Mouse (Mus musculus): ENCODE measurements around the gene Fbxw7.

GRCm38 (mm10) chr3:84842793-84843192 lies 27.7 kb downstream of the Fbxw7 start:
- no peak for TF ChIP-seq CTCF (IDR thresholded peaks at IDR 0.05; ENCODE audit: low read depth)
- no peak for TF ChIP-seq EP300 (IDR thresholded peaks at IDR 0.05; ENCODE audit: low read depth)
